Mouse (Mus musculus): Measurements from ENCODE around the gene Vpreb1. TPM values are rescaled to one million over a fixed set of nuclear protein-coding genes. Genes with fewer than 3 reads are reported as not detected.
"Not testable (repeated sequence)": the region's sequence is repeated elsewhere in the genome, so short reads cannot be mapped to it uniquely, and the experiment has no call there.

Gene Vpreb1
- total and polyA plus RNA-seq, 2 experiments: 2.4 TPM; not detected in 1

DNA sequence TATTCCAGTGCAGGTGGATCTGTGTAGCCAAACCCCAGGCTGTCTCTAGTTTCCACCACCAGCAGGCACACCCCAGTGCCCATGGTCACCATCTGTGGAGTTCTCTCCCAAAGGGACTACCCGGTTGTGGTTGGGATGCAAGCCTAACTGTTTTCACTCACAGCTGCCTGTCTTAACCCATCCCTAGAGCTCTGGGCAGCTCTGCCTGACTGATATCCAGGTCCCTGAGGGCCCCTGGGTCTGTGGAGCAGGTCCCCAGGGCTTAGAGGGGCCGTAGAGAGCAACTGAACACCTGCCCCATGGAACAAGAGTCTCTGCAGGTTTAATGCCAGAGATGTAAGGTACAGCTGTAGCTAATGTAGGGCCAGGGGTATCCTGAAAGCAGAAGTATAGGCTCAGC is 6.7 kb downstream of the Vpreb1 start, which contains the start of gene Igll1:
Gene Igll1, minus strand, starts transcription at position 8 of the 400 bp plus-strand sequence.
- H3K4me3 ChIP-seq (ENCODE audit: insufficient read depth, low read depth, low read length): no peak within 1 kb of the TSS
- 90% methylated on average over 2 of the region's 2 CpGs for WGBS
- no peak for TF ChIP-seq CTCF (IDR thresholded peaks at IDR 0.05; ENCODE audit: low read depth, low read length)
- H3K36me3 ChIP-seq (ENCODE audit: control insufficient read depth, insufficient read depth, low read length): no peaks in the 10 kb centered on the region
- no peak for DNase-seq (ENCODE audit: extremely low read depth, low read depth, low spot score)
- no peak within 1 kb of the TSS for H3K27ac ChIP-seq (replicated peaks; ENCODE audit: insufficient read depth, low read depth, low read length)
- H3K9ac ChIP-seq (ENCODE audit: low read depth, low read length): no peak within 1 kb of the TSS
- no peaks in the 10 kb centered on the region for H3K27me3 ChIP-seq (ENCODE audit: control insufficient read depth, insufficient read depth, low read length)
- H3K4me1 ChIP-seq (ENCODE audit: control insufficient read depth, insufficient read depth, low read length): no peaks in the 10 kb centered on the region
- no peaks in the 10 kb centered on the region for H3K79me2 ChIP-seq (ENCODE audit: control insufficient read depth, insufficient read depth, low read length)

DNA sequence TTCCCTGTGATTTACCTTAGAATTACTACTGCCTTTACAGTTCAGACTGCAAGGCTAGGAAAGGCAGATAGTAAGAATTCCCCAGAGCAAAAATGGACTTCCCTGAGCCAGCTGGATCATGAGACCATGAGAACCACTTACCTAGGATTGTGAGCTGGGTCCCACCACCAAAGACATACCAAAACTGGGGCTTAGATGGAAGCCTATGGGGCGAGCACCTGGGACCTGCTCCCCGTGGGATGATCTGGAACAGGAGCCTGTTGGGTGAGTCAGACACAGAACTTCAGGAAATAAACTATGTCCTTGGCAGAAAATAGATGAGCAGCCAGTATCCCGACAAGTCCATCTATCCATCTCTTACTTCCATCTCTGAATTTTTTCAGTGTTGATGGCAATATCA is 8.4 kb downstream of the Vpreb1 start:
- no peaks in the 10 kb centered on the region for H3K4me1 ChIP-seq (ENCODE audit: control insufficient read depth, insufficient read depth, low read length)
- no peaks in the 10 kb centered on the region for H3K36me3 ChIP-seq (ENCODE audit: control insufficient read depth, insufficient read depth, low read length)
- DNase-seq (ENCODE audit: extremely low read depth, low read depth, low spot score): no peak
- no peak overlapping the region for H3K9ac ChIP-seq (ENCODE audit: low read depth, low read length)
- 68% methylated on average over 3 of the region's 3 CpGs for WGBS
- no peaks in the 10 kb centered on the region for H3K27me3 ChIP-seq (ENCODE audit: control insufficient read depth, insufficient read depth, low read length)
- H3K79me2 ChIP-seq (ENCODE audit: control insufficient read depth, insufficient read depth, low read length): no peaks in the 10 kb centered on the region
- TF ChIP-seq POLR2A (IDR thresholded peaks at IDR 0.05; ENCODE audit: extremely low read depth, insufficient read depth, low read length) (no peak), CTCF (IDR thresholded peaks at IDR 0.05; ENCODE audit: low read depth, low read length) (no peak)
- no peak overlapping the region for H3K27ac ChIP-seq (replicated peaks; ENCODE audit: insufficient read depth, low read depth, low read length)
- no peak overlapping the region for H3K4me3 ChIP-seq (ENCODE audit: insufficient read depth, low read depth, low read length)

DNA sequence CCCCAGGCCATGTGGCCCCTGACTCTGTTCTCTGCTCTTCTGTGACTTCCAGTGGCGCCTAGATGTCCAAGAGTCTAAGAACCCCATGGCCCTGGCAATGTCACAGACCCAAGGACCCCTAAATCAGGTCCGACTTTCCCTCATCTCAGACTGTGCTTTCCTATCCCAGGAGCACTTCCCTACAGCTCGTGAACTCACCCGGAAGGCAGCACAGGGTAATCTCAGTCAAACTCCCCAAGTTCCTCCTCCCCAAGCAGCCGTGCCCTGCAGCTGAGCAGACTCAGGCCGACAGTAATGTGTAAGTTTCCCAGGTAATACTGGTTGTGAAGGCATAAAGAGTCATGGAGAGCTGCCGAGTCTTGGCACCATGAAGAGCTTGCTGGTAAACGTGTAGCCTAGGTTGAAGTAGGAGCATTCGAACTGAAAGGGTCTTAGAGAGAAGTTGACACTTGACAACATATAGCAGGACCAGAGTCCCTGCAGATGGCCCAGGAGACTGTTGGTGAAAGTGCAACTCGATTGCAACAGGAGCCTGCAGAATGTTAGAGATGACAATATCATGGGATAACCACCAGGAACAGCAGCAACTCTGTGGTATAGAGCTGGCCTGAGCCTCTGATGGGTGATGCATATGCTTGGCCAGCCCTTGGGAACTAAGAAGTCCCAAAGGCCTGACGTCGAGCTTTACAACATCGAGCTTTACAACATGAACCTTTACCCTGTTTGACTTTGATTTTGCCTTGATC is 13.7 kb downstream of the Vpreb1 start:
- Histone ChIP-seq H3K79me2 (ENCODE audit: control insufficient read depth, insufficient read depth, low read length) (no peaks in the 10 kb centered on the region), H3K27ac (replicated peaks; ENCODE audit: insufficient read depth, low read depth, low read length) (no peak overlapping the region), H3K4me3 (ENCODE audit: insufficient read depth, low read depth, low read length) (no peak overlapping the region), H3K9ac (ENCODE audit: low read depth, low read length) (no peak overlapping the region), H3K36me3 (ENCODE audit: control insufficient read depth, insufficient read depth, low read length) (no peaks in the 10 kb centered on the region), H3K4me1 (ENCODE audit: control insufficient read depth, insufficient read depth, low read length) (no peaks in the 10 kb centered on the region), H3K27me3 (ENCODE audit: control insufficient read depth, insufficient read depth, low read length) (no peaks in the 10 kb centered on the region)
- WGBS: 72% methylated on average over 13 of the region's 13 CpGs
- TF ChIP-seq CTCF (IDR thresholded peaks at IDR 0.05; ENCODE audit: low read depth, low read length) (no peak), POLR2A (IDR thresholded peaks at IDR 0.05; ENCODE audit: extremely low read depth, insufficient read depth, low read length) (no peak)
- DNase-seq (ENCODE audit: extremely low read depth, low read depth, low spot score): peak; percentile 10

- H3K36me3 ChIP-seq (ENCODE audit: control insufficient read depth, insufficient read depth, low read length); H3K9ac ChIP-seq (ENCODE audit: low read depth, low read length); H3K4me3 ChIP-seq (ENCODE audit: insufficient read depth, low read depth, low read length); DNase-seq (ENCODE audit: extremely low read depth, low read depth, low spot score); H3K27me3 ChIP-seq (ENCODE audit: control insufficient read depth, insufficient read depth, low read length); H3K79me2 ChIP-seq (ENCODE audit: control insufficient read depth, insufficient read depth, low read length); H3K4me1 ChIP-seq (ENCODE audit: control insufficient read depth, insufficient read depth, low read length); H3K27ac ChIP-seq (replicated peaks; ENCODE audit: insufficient read depth, low read depth, low read length): not testable (repeated sequence)
- WGBS: 82% methylated on average over 9 of the region's 9 CpGs
Observed at GRCm38 (mm10) chr16:16856054-16856453, 14.6 kb downstream of the Vpreb1 start.

GRCm38 (mm10) chr16:16855541-16855940 is 15.1 kb downstream of the Vpreb1 start:
- Histone ChIP-seq H3K9ac (ENCODE audit: low read depth, low read length) (no peak overlapping the region), H3K4me1 (ENCODE audit: control insufficient read depth, insufficient read depth, low read length) (no peaks in the 10 kb centered on the region), H3K36me3 (ENCODE audit: control insufficient read depth, insufficient read depth, low read length) (no peaks in the 10 kb centered on the region), H3K27me3 (ENCODE audit: control insufficient read depth, insufficient read depth, low read length) (no peaks in the 10 kb centered on the region), H3K27ac (replicated peaks; ENCODE audit: insufficient read depth, low read depth, low read length) (no peak overlapping the region), H3K79me2 (ENCODE audit: control insufficient read depth, insufficient read depth, low read length) (no peaks in the 10 kb centered on the region), H3K4me3 (ENCODE audit: insufficient read depth, low read depth, low read length) (no peak overlapping the region)
- no peak for DNase-seq (ENCODE audit: extremely low read depth, low read depth, low spot score)
- TF ChIP-seq CTCF (IDR thresholded peaks at IDR 0.05; ENCODE audit: low read depth, low read length) (no peak), POLR2A (IDR thresholded peaks at IDR 0.05; ENCODE audit: extremely low read depth, insufficient read depth, low read length) (no peak)
- 91% methylated on average over 1 of the region's 1 CpGs for WGBS

DNA sequence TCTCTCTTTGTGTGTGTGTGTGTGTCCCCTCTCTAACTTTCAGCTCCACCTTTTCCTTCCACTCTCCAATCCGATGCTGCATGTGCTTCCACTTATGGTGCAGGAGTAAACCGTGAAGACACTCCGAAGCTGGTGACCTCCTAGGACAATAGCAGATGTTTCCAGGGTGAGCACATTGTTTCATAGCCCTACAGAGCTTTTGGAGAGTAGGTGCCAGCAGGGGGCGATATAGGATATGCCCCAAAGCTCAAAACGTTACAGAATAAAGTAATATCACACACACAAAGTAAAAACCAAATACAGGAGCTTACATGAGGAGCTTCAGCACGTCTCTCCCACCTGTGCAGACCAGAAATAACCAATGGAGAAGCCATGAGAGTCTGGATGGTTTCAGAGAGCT is 15.8 kb downstream of the Vpreb1 start:
- 18% methylated on average over 6 of the region's 6 CpGs for WGBS
- Histone ChIP-seq H3K4me1 (ENCODE audit: control insufficient read depth, insufficient read depth, low read length) (no peaks in the 10 kb centered on the region), H3K27ac (replicated peaks; ENCODE audit: insufficient read depth, low read depth, low read length) (no peak overlapping the region), H3K4me3 (ENCODE audit: insufficient read depth, low read depth, low read length) (no peak overlapping the region), H3K27me3 (ENCODE audit: control insufficient read depth, insufficient read depth, low read length) (no peaks in the 10 kb centered on the region), H3K79me2 (ENCODE audit: control insufficient read depth, insufficient read depth, low read length) (no peaks in the 10 kb centered on the region), H3K36me3 (ENCODE audit: control insufficient read depth, insufficient read depth, low read length) (no peaks in the 10 kb centered on the region), H3K9ac (ENCODE audit: low read depth, low read length) (no peak overlapping the region)
- TF ChIP-seq CTCF (IDR thresholded peaks at IDR 0.05; ENCODE audit: low read depth, low read length) (peak; percentile 35; the same call in 1 of the 2 replicates), POLR2A (IDR thresholded peaks at IDR 0.05; ENCODE audit: extremely low read depth, insufficient read depth, low read length) (no peak)
- DNase-seq (ENCODE audit: extremely low read depth, low read depth, low spot score): peak; percentile 47
